Comparison of ENCODE assay signal across 8 mouse cellular contexts in genomic region chr14:31128101-31128825, GRCm38 (mm10). TPM values are rescaled to one million over a fixed set of nuclear protein-coding genes. Genes with fewer than 3 reads are reported as not detected.
A peak's percentile ranks its signal among the peaks of the same experiment; 100 is the strongest.
DNase-seq lines count a peak whose midpoint lies in the region; ATAC-seq and TF ChIP-seq lines count a peak whose summit lies in the region.

No protein-coding gene starts in this region.

- TF ChIP-seq POLR2A in cerebellum, adult 2 months (IDR thresholded peaks at IDR 0.05; ENCODE audit: borderline replicate concordance, insufficient read depth, low read length): no peak

- H3K9ac ChIP-seq in embryonic facial prominence, embryonic 13.5 days: peak overlapping the region; percentile 86

- peaks cover 2% of the 10 kb centered on the region for H3K36me3 ChIP-seq in embryonic facial prominence, embryonic 13.5 days

- H3K27ac ChIP-seq in cerebellum, adult 2 months (ENCODE audit: insufficient read depth, low read length): peak overlapping the region; percentile 29; the same call in 1 of the 2 replicates
- peak overlapping the region; percentile 83 for H3K27ac ChIP-seq in embryonic facial prominence, embryonic 13.5 days

- TF ChIP-seq CTCF in cerebellum, adult 2 months (IDR thresholded peaks at IDR 0.05; ENCODE audit: borderline replicate concordance, insufficient read depth, low read depth, low read length): no peak

- H3K4me2 ChIP-seq in embryonic facial prominence, embryonic 13.5 days: peak overlapping the region; percentile 93

- H3K4me1 ChIP-seq in cerebellum, adult 2 months (ENCODE audit: control insufficient read depth, insufficient read depth, low read length): 0 out of 2 replicates have a peak, but pooled peaks cover 8% of the 10 kb centered on the region
- H3K4me1 ChIP-seq in embryonic facial prominence, embryonic 13.5 days: peaks cover 58% of the 10 kb centered on the region

- ATAC-seq in embryonic facial prominence, embryonic 13.5 days (ENCODE audit: insufficient number of reproducible peaks, insufficient read depth, low FRiP score, low TSS enrichment, low read depth): no peak
- peak; percentile 21 for ATAC-seq in megakaryocyte progenitor cell, adult 5-6 weeks (replicated peaks; ENCODE audit: poor library complexity)

- WGBS in cerebellum, adult 2 months: 2% methylated on average over 23 of the region's 23 CpGs
- WGBS in embryonic facial prominence, embryonic 13.5 days: 2% methylated on average over 23 of the region's 23 CpGs

- H3K9me3 ChIP-seq in embryonic facial prominence, embryonic 13.5 days: no peaks in the 10 kb centered on the region

- intact Hi-C loops in heart, postnatal 14 days (cut with DNase I): no loop called here

- DNase-seq in cerebellum, adult 2 months: peak in 1 of 2 experiments; percentile 46
- no peak for DNase-seq in cerebellum, adult 11 months
- peak; percentile 60 for DNase-seq in MN1 (ENCODE audit: low spot score)
- peak; percentile 53 to 70 for DNase-seq in heart, postnatal 14 days
- DNase-seq in kidney, postnatal 4 days: peak; percentile 58 to 74
- DNase-seq in telencephalon, adult 2 months (ENCODE audit: low read depth, low spot score): peak; percentile 16

- peak overlapping the region; percentile 83 for H3K4me3 ChIP-seq in cerebellum, adult 2 months (replicated peaks; ENCODE audit: insufficient read depth, low read depth, low read length)
- peak overlapping the region; percentile 77 for H3K4me3 ChIP-seq in embryonic facial prominence, embryonic 13.5 days

- H3K27me3 ChIP-seq in cerebellum, adult 2 months (ENCODE audit: control insufficient read depth, insufficient read depth, low read length): no peaks in the 10 kb centered on the region
- no peaks in the 10 kb centered on the region for H3K27me3 ChIP-seq in embryonic facial prominence, embryonic 13.5 days

RNA-seq across cellular contexts. Expression of gene Smim4, which starts 0.5 kb away (rescaled TPM):
- 35.3 and 42.4 TPM in 2 replicates for polyA plus RNA-seq in cerebellum, adult 2 months (2012; rRNA removed)
- 72.6 and 80.7 TPM in 2 replicates for polyA plus RNA-seq in embryonic facial prominence, embryonic 13.5 days (2015; fragmentation: Nextera tagmentation; extraction: Ambion mirVana)
- total RNA-seq in heart, postnatal 14 days (2021): 10 to 100 TPM; 74.1 to 83.9 TPM
- total RNA-seq in megakaryocyte progenitor cell, adult 5-6 weeks (2015): 93.8 and 125 TPM in 2 replicates
- total RNA-seq in megakaryocyte progenitor cell, adult 5-6 weeks (2017): 45.3 and 89.8 TPM in 2 replicates

RNA-seq across cellular contexts. Expression of gene Nt5dc2, which starts 2.6 kb away (rescaled TPM):
- polyA plus RNA-seq in cerebellum, adult 2 months (2012; rRNA removed): 28.3 and 28.4 TPM in 2 replicates
- polyA plus RNA-seq in embryonic facial prominence, embryonic 13.5 days (2015; fragmentation: Nextera tagmentation; extraction: Ambion mirVana): 298 and 330 TPM in 2 replicates
- total RNA-seq in heart, postnatal 14 days (2021): 10 to 100 TPM; 23.5 to 28.2 TPM
- 90.7 and 110 TPM in 2 replicates for total RNA-seq in megakaryocyte progenitor cell, adult 5-6 weeks (2015)
- 136 and 153 TPM in 2 replicates for total RNA-seq in megakaryocyte progenitor cell, adult 5-6 weeks (2017)

RNA-seq across cellular contexts. Expression of gene Stab1, which starts 40.2 kb away (rescaled TPM):
- 8.6 and 9.6 TPM in 2 replicates for polyA plus RNA-seq in cerebellum, adult 2 months (2012; rRNA removed)
- polyA plus RNA-seq in embryonic facial prominence, embryonic 13.5 days (2015; fragmentation: Nextera tagmentation; extraction: Ambion mirVana): 27.5 and 34.5 TPM in 2 replicates
- 10 to 100 TPM; 74.5 to 78.7 TPM for total RNA-seq in heart, postnatal 14 days (2021)
- 3.2 and 6.7 TPM in 2 replicates for total RNA-seq in megakaryocyte progenitor cell, adult 5-6 weeks (2015)
- total RNA-seq in megakaryocyte progenitor cell, adult 5-6 weeks (2017): 0.44 and 0.87 TPM in 2 replicates

Comparison
In these comparisons a context has a peak if more than half of its experiments do, and no peak if none do; other contexts are left out.
1. RNA of gene Stab1, which starts 40.2 kb away (total RNA-seq): 74.5 to 78.7 TPM in heart, postnatal 14 days; 0.44 to 6.7 TPM in megakaryocyte progenitor cell, adult 5-6 weeks; every median in the first group is over 4 times any median in the second.